Mouse (Mus musculus): ENCODE measurements around the gene Gm9736.
"Not testable (repeated sequence)": the region's sequence is repeated elsewhere in the genome, so short reads cannot be mapped to it uniquely, and the experiment has no call there.

The Gm9736 gene

GRCm38 (mm10) chr10:77726186-77726585, 25.0 kb downstream of the Gm9736 start, which contains the start of gene Gm10100:
Gene Gm10100, plus strand, starts transcription at chr10:77726486.
- DNase-seq (ENCODE audit: low read depth, low spot score), result no peak

- peak; percentile 66 for DNase-seq (ENCODE audit: low read depth, low spot score)
Observed at GRCm38 (mm10) chr10:77724855-77725254, 26.3 kb downstream of the Gm9736 start.

- DNase-seq (ENCODE audit: low read depth, low spot score), result not testable (repeated sequence)
Observed at GRCm38 (mm10) chr10:77720299-77720698, 30.9 kb downstream of the Gm9736 start, which contains the start of gene Krtap12-1. Gene Krtap12-1, plus strand, starts transcription at chr10:77720599.

GRCm38 (mm10) chr10:77715507-77715906, 35.6 kb downstream of the Gm9736 start, which contains the start of gene Gm10142:
Gene Gm10142, plus strand, starts transcription at chr10:77715807.
- DNase-seq (ENCODE audit: low read depth, low spot score), result no peak

GRCm38 (mm10) chr10:77713734-77714133, 37.4 kb downstream of the Gm9736 start:
- DNase-seq (ENCODE audit: low read depth, low spot score), result no peak

GRCm38 (mm10) chr10:77711157-77711556, 40.0 kb downstream of the Gm9736 start, which contains the start of gene Gm10024:
Gene Gm10024, plus strand, starts transcription at chr10:77711457.
- not testable (repeated sequence) for DNase-seq (ENCODE audit: low read depth, low spot score)

- no peak for DNase-seq (ENCODE audit: low read depth, low spot score)
Observed at GRCm38 (mm10) chr10:77709831-77710230, 41.3 kb downstream of the Gm9736 start.

GRCm38 (mm10) chr10:77706326-77706725, 44.8 kb downstream of the Gm9736 start, which contains the start of gene Gm10272:
Gene Gm10272, plus strand, starts transcription at chr10:77706626.
- DNase-seq (ENCODE audit: low read depth, low spot score), result no peak

Data from ZHBTc4 (cell line).